10 mouse cellular contexts compared by ENCODE assay signal in the genomic region with DNA sequence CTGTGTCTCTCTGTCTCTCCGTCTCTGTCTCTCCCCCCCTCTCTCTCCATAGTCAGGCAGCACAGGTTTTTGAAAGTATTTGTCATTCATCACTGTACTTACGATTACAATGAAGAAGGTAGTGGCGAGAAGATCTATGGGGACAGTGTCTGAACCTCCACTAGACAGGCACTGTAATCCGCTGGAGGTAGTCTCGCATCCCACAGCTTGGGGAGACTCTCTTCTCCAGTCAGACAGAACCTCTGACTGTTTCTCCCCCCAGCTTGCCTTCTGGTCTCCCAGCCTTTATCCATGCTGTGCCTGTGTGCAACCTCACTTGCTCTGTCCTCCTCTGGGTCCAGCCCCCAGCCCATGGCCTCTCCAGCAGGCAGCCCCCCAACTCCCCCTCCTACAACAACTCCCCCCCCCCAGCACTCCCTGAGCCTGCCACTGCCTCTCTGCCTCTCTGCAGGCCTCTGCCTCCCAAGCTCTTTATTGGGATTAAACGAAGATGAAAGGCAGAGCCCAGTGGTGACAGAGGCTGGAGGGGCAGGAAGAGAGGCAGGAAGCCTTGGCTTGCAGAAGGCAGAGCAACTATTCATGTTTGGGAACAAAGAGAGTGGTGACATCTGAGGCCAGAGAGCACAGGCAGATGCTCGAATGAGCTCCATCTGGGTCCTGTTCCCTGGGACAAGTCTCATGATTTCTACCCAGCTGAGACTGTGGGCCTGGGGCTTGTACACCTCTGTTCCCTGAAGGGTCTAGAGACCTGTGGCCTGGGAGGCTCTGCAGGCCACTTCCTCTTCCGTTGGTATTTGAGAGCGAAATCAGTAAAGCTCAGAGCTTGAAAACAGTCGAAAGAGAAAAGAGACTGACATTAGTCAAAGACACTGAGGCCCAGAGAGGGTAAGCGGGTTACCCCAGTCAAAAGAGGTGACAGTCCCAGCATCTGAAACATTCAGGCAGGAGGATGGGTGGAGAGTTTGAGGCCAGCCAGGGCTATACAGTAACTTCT. TPM values are rescaled to one million over a fixed set of nuclear protein-coding genes. Genes with fewer than 3 reads are reported as not detected.
DNase-seq lines count a peak whose midpoint lies in the region; ATAC-seq lines count a peak whose summit lies in the region.
"Had no signal": no experiment of that assay in that cellular context is flagged by ENCODE, and none has a peak within 500 bp of the region (broad histone marks: within the 10 kb centered on the region; RNA-seq: fewer than 3 reads in every experiment).

No protein-coding gene starts in this region.

- peak; percentile 43 for DNase-seq in forebrain, embryonic 10.5 days (ENCODE audit: extremely low spot score, low spot score)
- peak; percentile 47 for DNase-seq in limb, embryonic 11.5 days (ENCODE audit: low spot score)
- DNase-seq in splenic B cell, adult 2 months (ENCODE audit: low read depth, low spot score), result peak; percentile 32
- no peak for DNase-seq in cerebellum, adult 9-11 months
- DNase-seq in layer of hippocampus, adult 11-12 months (ENCODE audit: low spot score), result no peak
- DNase-seq: gastrocnemius, postnatal 25 days had no signal

- 26% methylated on average over 11 of the region's 11 CpGs for WGBS in forebrain, embryonic 10.5 days
- WGBS in forebrain, embryonic 16.5 days, result 36% methylated on average over 11 of the region's 11 CpGs
- 32% methylated on average over 11 of the region's 11 CpGs for WGBS in limb, embryonic 11.5 days

- H3K4me1 ChIP-seq in forebrain, embryonic 10.5 days, result peaks cover 71% of the 10 kb centered on the region
- peaks cover 41% of the 10 kb centered on the region for H3K4me1 ChIP-seq in forebrain, embryonic 16.5 days (replicated peaks; ENCODE audit: control insufficient read depth, insufficient read depth, low read length)
- H3K4me1 ChIP-seq in megakaryocyte, embryonic 14.5 days, result peaks cover 96% of the 10 kb centered on the region
- peaks cover 38% of the 10 kb centered on the region for H3K4me1 ChIP-seq in limb, embryonic 11.5 days (ENCODE audit: control insufficient read depth, insufficient read depth, low read length)

- H3K36me3 ChIP-seq in forebrain, embryonic 10.5 days (replicated peaks), result no peaks in the 10 kb centered on the region
- H3K36me3 ChIP-seq in forebrain, embryonic 16.5 days (ENCODE audit: control insufficient read depth, insufficient read depth), result no peaks in the 10 kb centered on the region
- peaks cover 21% of the 10 kb centered on the region for H3K36me3 ChIP-seq in megakaryocyte, embryonic 14.5 days (replicated peaks; ENCODE audit: low read length)
- no peaks in the 10 kb centered on the region for H3K36me3 ChIP-seq in limb, embryonic 11.5 days (ENCODE audit: control insufficient read depth, insufficient read depth, low read length)
- H3K36me3 ChIP-seq in splenic B cell, adult 2 months (ENCODE audit: control insufficient read depth, insufficient read depth, low read length, poor library complexity, severe bottlenecking), result no peaks in the 10 kb centered on the region; the same call in 1 of the 2 replicates
- H3K36me3 ChIP-seq: limb, embryonic 15.5 days had no signal

- ATAC-seq in forebrain, embryonic 16.5 days, result no peak
- ATAC-seq in megakaryocyte, adult 5-6 weeks (ENCODE audit: poor library complexity, severe bottlenecking), result no peak
- ATAC-seq in limb, embryonic 11.5 days (ENCODE audit: insufficient number of reproducible peaks, low FRiP score, low TSS enrichment, low read depth), result no peak

- no peak overlapping the region for H3K4me2 ChIP-seq in forebrain, embryonic 16.5 days (ENCODE audit: low read length)
- no peak overlapping the region for H3K4me2 ChIP-seq in limb, embryonic 11.5 days (ENCODE audit: low read depth, severe bottlenecking)
- H3K4me2 ChIP-seq: limb, embryonic 15.5 days had no signal

- H3K27ac ChIP-seq in forebrain, embryonic 10.5 days, result peak overlapping the region; percentile 77
- no peak overlapping the region for H3K27ac ChIP-seq in forebrain, embryonic 16.5 days (ENCODE audit: low read length)
- peak overlapping the region; percentile 77 for H3K27ac ChIP-seq in limb, embryonic 11.5 days (replicated peaks; ENCODE audit: low read depth, low read length)
- H3K27ac ChIP-seq: limb, embryonic 15.5 days had no signal

- no peak overlapping the region for H3K4me3 ChIP-seq in forebrain, embryonic 10.5 days
- H3K4me3 ChIP-seq in forebrain, embryonic 16.5 days (replicated peaks; ENCODE audit: low read length), result no peak overlapping the region
- H3K4me3 ChIP-seq in megakaryocyte, embryonic 14.5 days (replicated peaks), result peak overlapping the region; percentile 83
- no peak overlapping the region for H3K4me3 ChIP-seq in limb, embryonic 11.5 days (ENCODE audit: low read depth, low read length)
- H3K4me3 ChIP-seq: limb, embryonic 15.5 days had no signal

- no peak overlapping the region for H3K9ac ChIP-seq in forebrain, embryonic 16.5 days (replicated peaks; ENCODE audit: low read depth, low read length)
- peak overlapping the region; percentile 1; the same call in 1 of the 2 replicates for H3K9ac ChIP-seq in limb, embryonic 11.5 days (ENCODE audit: low read length)
- H3K9ac ChIP-seq: limb, embryonic 15.5 days had no signal

- peaks cover 82% of the 10 kb centered on the region for H3K27me3 ChIP-seq in forebrain, embryonic 10.5 days (ENCODE audit: poor library complexity, severe bottlenecking)
- H3K27me3 ChIP-seq in forebrain, embryonic 16.5 days (replicated peaks; ENCODE audit: control insufficient read depth, insufficient read depth, low read length), result 0 out of 2 replicates have a peak, but pooled peaks cover 4% of the 10 kb centered on the region
- H3K27me3 ChIP-seq in megakaryocyte, embryonic 14.5 days (replicated peaks), result peaks cover 12% of the 10 kb centered on the region
- H3K27me3 ChIP-seq in limb, embryonic 11.5 days (ENCODE audit: control insufficient read depth, insufficient read depth, low read length), result peaks cover 10% of the 10 kb centered on the region; the same call in 1 of the 2 replicates
- H3K27me3 ChIP-seq in splenic B cell, adult 2 months (ENCODE audit: control insufficient read depth, insufficient read depth, low read length, poor library complexity, severe bottlenecking), result no peaks in the 10 kb centered on the region

- no peaks in the 10 kb centered on the region for H3K9me3 ChIP-seq in forebrain, embryonic 10.5 days
- no peaks in the 10 kb centered on the region for H3K9me3 ChIP-seq in forebrain, embryonic 16.5 days (ENCODE audit: control insufficient read depth, low read length)
- peaks cover under 1% of the 10 kb centered on the region; the same call in 1 of the 2 replicates for H3K9me3 ChIP-seq in megakaryocyte, embryonic 14.5 days
- no peaks in the 10 kb centered on the region for H3K9me3 ChIP-seq in limb, embryonic 11.5 days (ENCODE audit: control insufficient read depth, low read length)
- H3K9me3 ChIP-seq: limb, embryonic 15.5 days had no signal

RNA-seq across cellular contexts. Expression of a gene that starts 3.1 kb away (rescaled TPM):
- polyA plus RNA-seq in forebrain, embryonic 10.5 days (2016; fragmentation: Nextera tagmentation; extraction: Ambion mirVana), result 1.6 and 2.3 TPM in 2 replicates
- 1.5 and 1.7 TPM in 2 replicates for polyA plus RNA-seq in forebrain, embryonic 16.5 days (2015; fragmentation: Nextera tagmentation; extraction: Ambion mirVana)
- 3.8 and 7.7 TPM in 2 replicates for polyA plus RNA-seq in megakaryocyte, embryonic 14.5 days (2012; ENCODE audit: insufficient read depth, low replicate concordance)
- total RNA-seq in megakaryocyte, adult 5-6 weeks (2015), result 159 TPM in 2 replicates
- 189 and 212 TPM in 2 replicates for total RNA-seq in megakaryocyte, adult 5-6 weeks (2017)
- polyA plus RNA-seq in limb, embryonic 11.5 days (2014; fragmentation: Nextera tagmentation; extraction: Ambion mirVana), result 1.9 and 3.0 TPM in 2 replicates

RNA-seq across cellular contexts. Expression of a gene that starts 42.4 kb away (rescaled TPM):
- polyA plus RNA-seq in forebrain, embryonic 10.5 days (2016; fragmentation: Nextera tagmentation; extraction: Ambion mirVana), result 6.5 and 7.1 TPM in 2 replicates
- 18.3 and 18.6 TPM in 2 replicates for polyA plus RNA-seq in forebrain, embryonic 16.5 days (2015; fragmentation: Nextera tagmentation; extraction: Ambion mirVana)
- polyA plus RNA-seq in megakaryocyte, embryonic 14.5 days (2012; ENCODE audit: insufficient read depth, low replicate concordance), result 4.5 and 7.5 TPM in 2 replicates
- total RNA-seq in megakaryocyte, adult 5-6 weeks (2015), result 40.7 and 46.5 TPM in 2 replicates
- total RNA-seq in megakaryocyte, adult 5-6 weeks (2017), result 75.9 and 85.2 TPM in 2 replicates
- 12.3 and 14.3 TPM in 2 replicates for polyA plus RNA-seq in limb, embryonic 11.5 days (2014; fragmentation: Nextera tagmentation; extraction: Ambion mirVana)

RNA-seq across cellular contexts. Expression of a gene that starts 59.3 kb away (rescaled TPM):
- polyA plus RNA-seq in forebrain, embryonic 10.5 days (2016; fragmentation: Nextera tagmentation; extraction: Ambion mirVana), result 49.7 and 51.8 TPM in 2 replicates
- 24.6 and 30.2 TPM in 2 replicates for polyA plus RNA-seq in forebrain, embryonic 16.5 days (2015; fragmentation: Nextera tagmentation; extraction: Ambion mirVana)
- 4.7 and 8.1 TPM in 2 replicates for polyA plus RNA-seq in megakaryocyte, embryonic 14.5 days (2012; ENCODE audit: insufficient read depth, low replicate concordance)
- total RNA-seq in megakaryocyte, adult 5-6 weeks (2015), result 36.6 and 46.4 TPM in 2 replicates
- total RNA-seq in megakaryocyte, adult 5-6 weeks (2017), result 27.0 and 34.6 TPM in 2 replicates
- polyA plus RNA-seq in limb, embryonic 11.5 days (2014; fragmentation: Nextera tagmentation; extraction: Ambion mirVana), result 45.6 and 48.2 TPM in 2 replicates

Comparison
In these comparisons a context has a peak if more than half of its experiments do, and no peak if none do; other contexts are left out.
1. DNase-seq: peak in forebrain, embryonic 10.5 days (single experiment), limb, embryonic 11.5 days (single experiment) and splenic B cell, adult 2 months (single experiment); none in cerebellum, adult 9-11 months (single experiment) and layer of hippocampus, adult 11-12 months (single experiment).